Comparison of ENCODE assay signal across 9 mouse cellular contexts in the genomic region with DNA sequence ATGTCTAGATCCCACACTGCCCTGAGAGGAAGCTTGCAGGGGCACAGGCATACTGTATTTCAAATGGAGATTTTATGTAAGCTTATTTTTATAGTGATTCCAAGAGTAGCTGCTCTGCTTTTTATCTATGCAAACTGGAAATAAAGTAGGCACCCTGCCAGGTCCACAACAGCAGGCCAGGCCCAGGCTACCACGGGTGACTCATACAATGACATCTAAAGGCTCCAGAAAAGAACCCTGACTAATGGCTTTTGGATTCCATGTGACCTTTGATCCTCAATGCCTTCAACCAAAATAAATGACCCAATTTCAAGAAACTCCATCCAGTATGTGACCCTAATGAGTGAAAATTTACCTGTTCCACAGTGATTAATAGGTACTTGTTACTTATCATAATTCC.
DNase-seq lines count a peak whose midpoint lies in the region; ATAC-seq lines count a peak whose summit lies in the region.
"Had no signal": no experiment of that assay in that cellular context is flagged by ENCODE, and none has a peak within 500 bp of the region (broad histone marks: within the 10 kb centered on the region; RNA-seq: fewer than 3 reads in every experiment).

No protein-coding gene starts in this region.

- H3K27ac ChIP-seq in forebrain, embryonic 14.5 days (ENCODE audit: low read depth, low read length), result no peak overlapping the region
- H3K27ac ChIP-seq: liver, embryonic 13.5 days had no signal

- no peak for ATAC-seq in forebrain, embryonic 14.5 days

- H3K36me3 ChIP-seq in forebrain, embryonic 14.5 days (ENCODE audit: control insufficient read depth, insufficient read depth, low read length), result no peaks in the 10 kb centered on the region
- H3K36me3 ChIP-seq: liver, embryonic 13.5 days had no signal

- WGBS in forebrain, embryonic 14.5 days, result 0% methylated on average over 1 of the region's 1 CpGs

- H3K4me1 ChIP-seq in forebrain, embryonic 14.5 days (ENCODE audit: control insufficient read depth, insufficient read depth, low read length), result peaks cover 20% of the 10 kb centered on the region

- no peaks in the 10 kb centered on the region for H3K9me3 ChIP-seq in forebrain, embryonic 14.5 days (replicated peaks; ENCODE audit: control insufficient read depth, low read length)
- H3K9me3 ChIP-seq: liver, embryonic 13.5 days had no signal

- H3K4me3 ChIP-seq in forebrain, embryonic 14.5 days (ENCODE audit: low read depth, low read length), result no peak overlapping the region
- H3K4me3 ChIP-seq: liver, embryonic 13.5 days had no signal

- H3K9ac ChIP-seq in forebrain, embryonic 14.5 days (ENCODE audit: low read length), result no peak overlapping the region
- H3K9ac ChIP-seq: liver, embryonic 13.5 days had no signal

- no peak overlapping the region for H3K4me2 ChIP-seq in forebrain, embryonic 14.5 days (ENCODE audit: low read length)
- H3K4me2 ChIP-seq: liver, embryonic 13.5 days had no signal

- H3K27me3 ChIP-seq in forebrain, embryonic 14.5 days (replicated peaks; ENCODE audit: control insufficient read depth, insufficient read depth, low read length), result no peaks in the 10 kb centered on the region
- H3K27me3 ChIP-seq: liver, embryonic 13.5 days had no signal

- peak; percentile 46 for DNase-seq in 3134 (ENCODE audit: extremely low read depth, insufficient read length, low spot score)
- peak; percentile 93 for DNase-seq in 3T3-L1 (ENCODE audit: low read depth, low spot score)
- DNase-seq in cerebellum, adult 9-10 months, result peak; percentile 86
- peak; percentile 77 for DNase-seq in heart, postnatal 4 days
- DNase-seq in c-Kit-positive CD71-positive TER-119-positive erythroid progenitor cells, embryonic 14.5 days (ENCODE audit: low spot score), result no peak
- no peak for DNase-seq in forebrain, embryonic 14.5 days (ENCODE audit: low spot score)
- DNase-seq in spleen, adult 12 weeks (ENCODE audit: low spot score), result no peak
- no peak for DNase-seq in frontal cortex, postnatal 10 days (ENCODE audit: low spot score in 2 of 2)
- DNase-seq: liver, embryonic 13.5 days had no signal

Comparison
In these comparisons a context has a peak if more than half of its experiments do, and no peak if none do; other contexts are left out.
1. DNase-seq: peak in 3134 (single experiment), 3T3-L1 (single experiment), cerebellum, adult 9-10 months (single experiment) and heart, postnatal 4 days (single experiment); none in c-Kit-positive CD71-positive TER-119-positive erythroid progenitor cells, embryonic 14.5 days (single experiment), forebrain, embryonic 14.5 days (single experiment), spleen, adult 12 weeks (single experiment) and frontal cortex, postnatal 10 days (0 of 2).